Mouse (Mus musculus): ENCODE data around the gene Tcap.
"Not testable (repeated sequence)": the region's sequence is repeated elsewhere in the genome, so short reads cannot be mapped to it uniquely, and the experiment has no call there.

Tcap gene

DNA sequence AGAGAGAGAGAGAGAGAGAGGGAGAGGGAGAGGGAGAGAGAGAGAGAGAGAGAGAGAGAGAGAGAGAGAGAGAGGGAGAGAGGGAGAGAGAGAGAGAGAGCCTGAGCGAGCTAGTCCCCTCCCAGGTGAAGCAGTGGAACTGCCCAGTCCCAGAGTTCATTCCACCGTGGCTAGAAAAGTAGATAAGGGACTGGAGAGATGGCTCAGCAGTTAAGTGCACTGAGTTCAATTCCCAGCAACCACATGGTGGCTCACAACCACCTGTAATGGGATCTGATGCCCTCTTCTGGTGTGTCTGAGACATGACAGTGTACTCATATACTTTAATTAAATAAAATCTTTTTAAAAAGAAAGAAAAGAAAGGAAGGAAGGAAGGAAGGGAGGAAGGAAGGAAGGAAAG, 1.2 kb upstream of the Tcap start:
- not testable (repeated sequence) for DNase-seq

DNA sequence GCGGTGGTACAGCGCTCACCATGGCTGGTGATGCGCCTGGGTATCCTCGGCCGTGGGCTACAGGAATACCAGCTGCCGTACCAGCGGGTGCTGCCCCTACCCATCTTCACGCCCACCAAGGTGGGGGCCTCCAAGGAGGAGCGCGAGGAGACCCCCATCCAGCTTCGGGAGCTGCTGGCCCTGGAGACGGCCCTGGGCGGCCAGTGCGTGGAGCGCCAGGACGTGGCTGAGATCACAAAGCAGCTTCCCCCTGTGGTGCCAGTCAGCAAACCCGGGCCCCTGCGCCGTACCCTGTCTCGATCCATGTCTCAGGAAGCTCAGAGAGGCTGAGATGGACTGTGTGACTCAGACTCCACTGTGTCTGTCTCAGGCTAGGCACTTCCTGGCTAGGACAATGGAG, 605 bp downstream of the Tcap start:
- DNase-seq, result no peak

DNA sequence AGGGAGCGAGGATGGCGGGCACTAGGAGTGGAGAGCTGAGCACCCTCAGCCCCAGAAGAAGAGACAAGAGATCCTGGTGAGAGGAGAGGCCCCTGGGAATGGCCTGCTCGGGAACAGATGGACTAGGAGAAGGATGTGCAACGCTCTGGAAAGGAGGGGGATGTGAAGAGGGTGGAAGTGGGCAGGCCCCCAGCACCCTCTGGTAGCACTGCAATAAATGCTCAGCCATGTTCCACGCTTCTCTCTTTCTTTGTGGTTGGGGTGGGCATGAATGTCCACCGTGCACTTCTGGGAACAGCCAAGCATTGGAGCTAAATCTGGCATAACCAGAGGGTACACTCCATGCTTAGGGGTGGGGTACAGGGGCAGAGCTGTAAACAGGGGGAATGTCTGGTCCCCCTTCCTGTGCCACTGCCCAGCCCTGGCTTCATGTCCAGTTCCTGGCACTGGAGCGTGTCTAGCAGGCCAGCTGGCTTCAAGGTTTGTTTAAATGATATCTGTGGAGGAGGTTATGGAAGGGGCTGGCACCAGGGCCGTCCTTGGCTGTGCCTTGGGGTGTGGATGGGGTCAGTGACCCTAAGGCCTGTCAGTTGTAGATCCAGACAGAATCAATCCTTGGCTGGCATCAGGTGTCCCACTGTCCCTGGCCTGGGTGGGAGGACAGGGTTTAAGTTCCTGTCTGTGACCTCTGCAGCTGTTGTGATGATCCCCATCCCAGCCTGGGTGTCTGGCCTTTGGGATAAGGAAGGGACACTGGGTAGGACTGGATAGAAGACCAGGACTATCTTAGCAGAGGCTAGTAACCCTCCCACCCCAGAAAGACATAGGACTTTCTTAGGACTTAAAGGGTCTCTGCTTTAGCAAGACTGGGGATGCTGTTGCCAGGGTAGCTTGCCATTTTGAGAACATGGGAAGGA, 1.4 kb downstream of the Tcap start:
- no peak for DNase-seq

DNA sequence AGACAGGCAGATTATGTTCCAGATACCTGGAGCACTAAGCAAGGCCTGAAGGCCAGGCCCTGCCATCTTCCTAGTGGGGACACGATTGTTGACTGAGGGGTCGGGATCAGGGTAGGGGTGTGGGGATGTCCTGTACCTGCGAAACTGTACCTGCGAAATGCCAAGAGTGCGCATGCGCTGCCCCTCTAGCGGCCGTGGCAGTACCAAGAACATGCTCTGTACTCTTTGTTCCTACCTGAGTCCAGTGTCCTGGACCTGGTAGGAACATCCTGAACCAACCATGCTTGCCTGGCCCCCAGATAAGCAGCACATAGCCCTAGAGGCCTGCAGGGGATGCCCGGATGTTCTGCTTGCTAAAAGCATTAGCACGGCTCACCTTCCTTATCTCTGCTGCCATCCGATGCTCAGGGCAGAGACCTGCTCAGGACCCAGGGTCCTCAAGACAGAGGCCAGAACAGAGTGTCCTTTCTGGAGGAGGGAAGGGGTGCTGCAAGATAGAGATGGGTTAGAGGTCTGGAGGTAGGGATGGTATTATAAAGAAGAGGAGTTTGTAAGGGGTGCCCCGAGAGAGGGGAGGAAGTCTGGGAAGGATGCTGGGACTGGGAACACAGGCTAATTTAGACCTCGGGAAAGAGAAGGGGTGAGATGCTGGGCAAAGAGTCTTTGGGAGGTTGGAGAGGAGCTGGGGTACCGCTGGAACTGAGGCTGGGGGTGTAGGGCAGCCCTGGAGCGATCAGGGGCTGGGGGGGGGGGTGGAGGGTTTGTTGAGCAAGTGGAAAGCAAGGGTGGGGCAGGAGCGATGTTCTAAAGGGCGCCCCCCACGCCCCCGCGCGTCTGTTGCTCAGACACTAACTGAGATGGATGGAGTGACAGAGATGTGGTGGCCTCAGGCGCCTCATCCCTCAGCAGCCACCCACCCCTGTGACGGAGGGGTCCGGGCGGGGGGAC, 2.3 kb downstream of the Tcap start, which contains the start of gene Pnmt:
Pnmt (plus strand) TSS at position 813 of the 948 bp plus-strand sequence.
- no peak for DNase-seq

DNA sequence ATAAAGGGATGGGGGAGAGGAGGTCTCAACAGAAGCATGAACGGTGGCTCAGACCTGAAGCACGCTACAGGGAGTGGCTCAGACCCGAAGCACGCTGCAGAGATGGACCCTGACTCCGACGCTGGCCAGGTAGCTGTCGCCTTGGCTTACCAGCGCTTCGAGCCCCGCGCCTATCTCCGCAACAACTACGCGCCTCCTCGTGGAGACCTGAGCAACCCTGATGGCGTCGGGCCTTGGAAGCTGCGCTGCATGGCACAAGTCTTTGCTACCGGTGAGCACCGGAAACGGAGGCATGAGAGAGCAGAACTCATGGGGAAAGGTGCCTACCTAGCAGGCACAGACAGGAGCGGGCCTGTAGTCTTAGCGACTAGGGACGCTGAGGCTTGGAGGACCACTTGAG, 3.0 kb downstream of the Tcap start:
- peak in 1 of 2 experiments; percentile 25 for DNase-seq

DNA sequence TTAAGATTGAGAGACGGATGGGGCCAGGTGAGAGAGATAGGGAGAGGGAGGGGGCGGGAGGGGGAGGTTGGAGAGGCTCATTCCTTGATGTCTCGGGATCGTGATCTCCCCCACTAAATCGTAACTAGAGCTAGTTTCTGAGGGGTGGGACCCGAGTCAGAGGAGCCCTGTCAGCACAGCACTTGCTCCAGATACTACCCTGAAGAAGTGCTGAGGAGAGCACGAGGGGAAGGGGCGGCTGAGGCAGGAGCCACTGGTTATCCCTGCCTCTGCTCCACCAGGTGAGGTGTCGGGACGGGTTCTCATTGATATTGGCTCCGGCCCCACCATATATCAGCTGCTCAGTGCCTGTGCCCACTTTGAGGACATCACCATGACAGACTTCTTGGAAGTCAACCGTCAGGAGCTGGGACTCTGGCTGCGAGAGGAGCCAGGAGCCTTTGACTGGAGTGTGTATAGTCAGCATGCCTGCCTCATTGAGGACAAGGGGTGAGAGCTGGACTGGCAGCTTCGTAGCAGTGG, 3.5 kb downstream of the Tcap start:
- DNase-seq, result no peak

DNA sequence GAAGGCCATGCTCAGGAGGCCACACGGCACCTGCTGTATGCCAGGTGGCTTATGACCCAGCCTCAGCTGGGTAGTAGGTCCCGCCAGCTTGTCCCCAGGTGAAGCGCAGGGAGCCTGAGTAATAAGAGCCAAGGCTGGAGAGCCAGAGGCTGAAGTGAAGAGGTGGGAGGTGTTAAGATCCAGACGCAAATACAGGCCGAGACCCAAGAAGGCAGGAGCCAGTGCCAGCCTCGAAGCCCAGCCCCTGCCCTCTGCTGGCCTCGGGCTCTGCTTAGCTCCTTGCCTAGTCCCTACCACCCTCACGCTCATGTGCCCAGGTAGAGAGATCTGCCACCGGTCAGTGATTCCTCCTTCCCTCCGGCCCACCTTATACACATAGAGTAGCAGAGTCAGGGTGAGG, 4.7 kb downstream of the Tcap start:
- peak in 1 of 2 experiments; percentile 19 for DNase-seq

DNA sequence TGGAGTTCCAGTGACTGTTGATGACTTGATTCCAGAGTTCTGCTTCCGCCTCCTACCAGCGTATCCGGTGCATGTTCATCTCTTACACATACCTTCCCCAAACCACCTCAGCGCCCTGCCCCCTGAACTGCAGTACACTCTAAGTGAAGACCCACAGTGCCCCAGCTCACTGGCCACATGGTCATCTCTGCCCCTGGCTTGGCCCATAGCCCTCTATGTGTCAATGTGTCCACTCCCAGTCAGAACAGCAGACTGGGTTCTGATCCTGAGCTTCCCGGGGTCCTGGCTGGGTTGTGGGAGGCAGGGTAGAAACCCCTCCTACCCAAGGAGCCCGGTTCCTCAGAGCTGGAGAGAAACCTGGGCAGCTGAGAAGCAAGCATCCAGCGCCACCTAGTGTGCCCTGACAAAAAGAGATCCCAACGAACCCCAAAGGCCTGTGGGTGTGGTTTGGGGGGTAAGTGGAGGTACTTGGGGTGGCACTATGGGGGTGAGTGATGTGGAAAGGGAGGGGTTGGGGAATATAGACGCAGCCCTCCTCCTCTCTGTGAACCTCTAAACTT, 5.7 kb downstream of the Tcap start:
- peak; percentile 73 to 82 for DNase-seq

DNA sequence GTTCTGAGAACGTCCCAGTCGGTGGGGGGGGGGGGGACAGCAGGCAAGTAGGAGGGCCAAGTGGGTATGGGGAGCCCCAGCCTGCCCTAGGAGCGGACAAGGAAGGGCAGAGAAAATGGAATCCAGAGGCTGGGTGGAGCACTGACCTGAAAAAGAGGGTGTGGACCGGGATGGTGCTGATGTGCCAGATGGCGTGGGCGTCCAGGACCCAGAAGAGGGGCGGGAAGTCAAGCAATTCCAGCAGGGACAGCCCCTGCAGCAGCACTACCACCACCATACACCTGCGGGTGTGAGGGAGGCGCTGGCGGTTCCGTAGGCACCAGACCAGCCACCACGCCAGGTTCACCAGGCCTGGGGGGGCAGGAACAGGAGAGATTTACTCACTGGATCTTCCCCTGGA, 6.5 kb downstream of the Tcap start:
- no peak for DNase-seq

DNA sequence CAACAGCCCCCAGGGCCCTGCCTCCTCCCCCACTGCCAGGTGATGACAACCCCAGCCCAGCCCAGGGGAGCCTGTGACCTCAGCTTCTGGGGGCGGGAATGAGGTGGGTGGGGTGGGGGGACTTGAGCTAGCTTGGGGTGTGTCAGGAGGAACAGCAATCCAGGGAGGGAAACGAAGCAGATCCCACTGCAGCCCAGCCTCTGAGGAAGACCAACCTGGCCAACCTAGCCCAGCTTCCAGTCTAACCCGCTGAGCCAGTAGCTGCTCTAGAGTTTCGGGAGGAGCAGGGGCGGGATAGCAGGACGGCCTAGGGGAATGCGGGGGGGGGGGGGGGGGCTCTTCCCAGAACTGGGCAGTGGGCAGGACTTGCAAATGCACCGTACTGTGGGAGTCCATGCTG, 8.4 kb downstream of the Tcap start:
- no peak for DNase-seq

DNA sequence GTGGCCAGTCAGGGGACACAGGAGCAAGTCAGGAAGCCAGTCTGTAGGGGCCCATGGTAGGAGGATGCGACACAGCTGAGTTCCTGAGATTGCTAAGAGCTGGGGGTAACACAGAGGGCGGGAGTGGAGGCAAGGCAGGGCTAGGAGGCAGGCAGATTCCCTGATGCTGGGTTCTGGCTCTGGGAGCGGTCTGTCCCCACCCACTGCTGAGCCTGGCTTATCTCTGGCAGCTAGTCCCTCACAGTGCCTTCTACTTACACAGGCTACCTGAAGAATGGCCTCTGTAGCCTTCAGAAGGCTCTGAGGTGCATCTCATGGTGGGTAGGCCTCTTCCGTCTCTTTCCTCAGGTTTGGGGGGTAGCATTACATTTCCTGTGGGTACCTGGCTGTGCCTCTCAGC, 9.0 kb downstream of the Tcap start:
- peak in 1 of 2 experiments; percentile 15 for DNase-seq

DNA sequence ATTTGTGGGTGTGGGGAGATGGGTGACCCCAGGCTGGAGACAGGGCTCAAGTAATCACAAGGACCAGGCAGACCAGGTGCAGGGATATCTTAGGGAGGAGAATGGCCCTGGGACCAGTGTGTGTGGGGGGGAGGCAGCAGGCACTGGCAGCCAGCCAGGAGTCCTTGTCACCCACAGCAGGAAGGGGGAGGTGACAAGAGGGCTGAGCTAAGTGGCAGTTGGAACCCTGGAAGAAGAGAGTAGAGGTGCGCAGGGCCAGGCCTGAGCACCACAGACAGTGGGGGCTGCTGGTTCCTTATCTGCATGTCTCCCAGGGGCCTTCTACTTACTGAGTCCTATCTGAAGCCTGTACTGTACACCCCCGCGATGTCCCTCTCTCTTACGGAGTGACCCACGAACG, 9.7 kb downstream of the Tcap start:
- peak; percentile 68 to 74 for DNase-seq

DNA sequence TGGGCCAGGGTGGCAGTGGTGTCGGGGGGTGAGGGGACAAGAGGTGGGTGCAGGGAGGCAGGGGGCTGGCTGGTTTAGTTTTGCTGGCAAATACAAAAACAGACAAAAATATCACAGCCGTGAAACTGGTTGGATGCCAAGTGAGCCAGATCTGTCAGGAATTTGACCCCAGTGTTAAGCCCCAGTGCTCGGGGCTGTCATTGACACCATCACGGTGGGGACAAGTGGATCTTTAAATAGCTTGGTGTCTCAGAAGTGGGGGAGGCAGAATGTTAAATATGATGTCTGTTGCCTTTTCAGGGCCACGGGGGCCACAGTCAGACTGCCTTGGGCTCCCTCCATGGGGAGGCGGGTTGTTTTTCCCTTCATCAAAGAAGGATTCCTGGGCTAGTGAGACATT, 10.7 kb downstream of the Tcap start:
- DNase-seq, result peak in 1 of 2 experiments; percentile 42

DNA sequence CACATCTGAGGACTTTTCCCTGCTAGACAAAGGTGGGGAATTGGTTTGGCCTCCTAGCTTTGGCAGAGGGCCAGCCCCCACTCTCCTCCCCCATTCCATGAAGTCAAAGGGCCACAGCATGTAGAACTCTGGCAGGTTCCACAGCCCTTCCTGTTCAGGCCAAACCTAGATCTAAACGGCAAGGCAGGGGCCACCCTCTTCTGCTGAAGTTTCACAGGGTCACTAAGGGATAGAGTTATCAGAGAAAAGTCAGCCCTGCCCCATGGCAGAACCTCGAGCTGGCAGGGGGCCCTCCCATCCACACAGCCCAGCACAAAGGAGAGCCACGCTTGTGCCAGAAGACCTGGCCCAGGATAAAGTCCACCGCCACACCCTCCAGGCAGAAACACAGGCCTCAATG, 11.4 kb downstream of the Tcap start:
- peak; percentile 67 to 77 for DNase-seq

DNA sequence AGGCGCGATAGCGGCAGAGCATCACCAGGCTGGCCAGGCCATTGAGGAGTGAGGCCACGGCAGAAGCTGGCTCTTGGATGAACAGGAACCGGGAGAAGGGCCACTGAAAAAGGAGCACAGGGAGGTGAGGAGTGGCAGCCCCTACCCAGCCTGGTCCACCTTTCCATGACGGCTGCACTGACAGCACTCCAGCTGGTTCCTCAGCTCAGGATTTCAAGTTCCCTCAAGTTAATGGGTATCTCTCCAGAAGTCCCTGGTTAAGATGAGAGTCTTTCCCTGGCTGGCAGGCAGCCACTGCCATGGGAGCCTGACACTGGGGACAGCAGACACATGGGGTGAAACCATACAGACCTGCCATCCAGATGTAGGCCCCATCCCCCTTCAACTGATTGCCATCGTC, 14.3 kb downstream of the Tcap start:
- no peak for DNase-seq

DNA sequence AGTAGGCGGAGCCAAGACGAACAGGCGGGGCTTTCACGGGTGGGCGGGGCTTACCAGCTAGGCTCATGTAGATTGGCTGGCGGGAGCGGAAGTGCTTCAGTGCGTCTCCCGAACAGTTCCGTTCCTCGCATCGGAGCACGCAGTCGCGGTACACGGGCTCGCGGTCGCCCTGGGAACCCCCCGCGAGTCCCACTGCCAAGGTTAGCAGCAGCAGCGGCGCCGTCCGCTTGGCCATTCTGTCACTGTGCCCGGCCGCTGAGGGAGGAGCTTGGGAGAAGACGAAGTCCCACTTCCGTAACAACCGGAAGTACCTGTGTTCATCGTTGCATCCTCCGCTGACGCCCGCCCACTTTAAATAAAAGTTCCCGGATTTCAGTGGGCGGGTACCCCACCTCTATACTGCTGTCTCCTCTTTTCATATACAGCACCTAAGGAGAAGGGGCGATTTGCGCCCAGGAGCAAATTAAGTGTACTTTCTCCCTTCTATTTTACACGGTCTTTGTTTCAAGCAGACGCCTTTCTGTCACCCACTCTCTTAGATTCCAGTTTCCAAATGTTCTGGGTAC, 16.6 kb downstream of the Tcap start, which contains the start of gene Pgap3:
Pgap3 (minus strand) TSS at position 330 of the 566 bp plus-strand sequence.
- peak; percentile 94 to 96 for DNase-seq

DNA sequence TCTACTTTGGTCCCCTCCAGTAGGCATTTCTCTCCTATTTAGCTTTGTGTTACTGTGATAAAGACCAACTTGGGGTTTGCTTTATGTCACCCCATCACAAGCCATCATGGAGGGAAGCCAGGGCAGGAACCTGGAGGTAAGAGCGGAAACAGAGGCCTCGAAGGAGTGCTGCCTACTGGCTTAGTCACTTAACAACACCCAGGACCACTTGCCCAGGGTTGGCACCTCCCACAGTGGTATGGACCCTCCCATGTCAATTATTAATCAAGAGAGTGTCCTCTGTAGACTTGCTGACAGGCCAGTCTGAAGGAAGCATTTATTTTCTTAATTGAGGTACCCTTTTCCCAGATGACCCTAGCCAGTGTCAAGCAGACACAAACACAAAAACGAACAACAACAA, 17.2 kb downstream of the Tcap start:
- peak; percentile 49 to 68 for DNase-seq

DNA sequence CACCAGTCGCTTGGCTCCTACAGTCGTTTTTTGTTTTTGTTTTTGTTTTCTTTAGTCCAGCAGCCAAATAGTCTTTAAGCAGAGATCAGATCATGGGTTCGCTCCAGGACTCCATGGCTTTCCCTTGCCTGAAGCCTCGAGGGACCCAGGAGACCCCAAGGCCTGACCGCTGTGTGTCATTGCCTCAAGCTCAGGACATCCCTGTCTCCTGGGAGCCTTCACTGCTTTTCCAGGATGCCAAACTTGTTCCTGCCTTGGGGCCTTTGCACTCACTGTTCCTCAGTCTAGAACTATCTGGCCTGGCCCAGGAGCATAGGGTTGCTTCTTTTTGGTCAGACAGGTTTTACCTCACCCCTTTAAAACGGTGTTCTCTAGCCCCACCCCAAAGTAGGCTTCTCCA, 23.0 kb downstream of the Tcap start:
- no peak for DNase-seq

DNA sequence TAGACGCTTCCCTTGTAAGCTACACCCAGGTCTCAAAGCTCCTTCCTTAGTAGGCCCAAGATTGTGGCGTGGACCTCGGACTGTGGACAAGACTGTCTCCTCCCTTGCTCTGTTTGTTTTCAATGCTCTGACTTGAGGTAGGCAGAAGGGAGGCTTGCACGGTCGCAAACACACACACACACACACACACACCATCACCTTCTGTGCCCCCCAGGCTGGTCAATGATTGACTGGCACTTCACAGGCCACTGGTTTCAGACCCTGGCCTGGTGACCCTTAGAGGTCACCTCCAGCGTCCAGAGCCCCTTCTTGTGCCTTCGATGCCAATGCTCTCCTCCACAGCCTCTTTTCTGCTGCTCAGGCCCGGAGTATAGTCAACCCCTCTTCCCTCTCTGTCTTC, 25.3 kb downstream of the Tcap start:
- DNase-seq, result peak; percentile 75 to 86

DNA sequence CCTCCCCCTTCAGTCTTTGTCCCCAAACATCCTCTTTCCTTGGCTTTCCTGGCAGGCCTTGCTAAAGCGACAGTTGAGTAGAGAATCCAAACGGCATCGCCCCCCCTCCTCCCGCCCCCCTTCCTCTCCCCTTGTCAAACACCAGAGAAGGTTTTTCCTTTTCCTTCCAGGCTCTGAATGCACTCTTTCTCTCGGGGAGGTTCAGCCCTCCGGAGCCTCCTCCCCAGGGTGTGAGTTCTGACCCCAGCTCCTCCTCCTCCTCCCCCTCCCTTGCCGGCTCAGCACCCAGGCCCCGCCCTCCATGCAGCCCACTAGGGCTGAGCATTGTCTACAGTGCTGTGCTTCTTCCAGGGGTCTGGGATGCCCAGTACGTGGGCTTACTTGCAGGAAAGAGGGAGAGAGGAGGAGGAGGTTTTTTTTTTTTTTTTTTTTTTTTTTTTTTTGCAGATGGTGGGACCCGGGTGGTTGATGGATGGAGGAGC, 25.8 kb downstream of the Tcap start:
- peak; percentile 78 to 85 for DNase-seq

DNA sequence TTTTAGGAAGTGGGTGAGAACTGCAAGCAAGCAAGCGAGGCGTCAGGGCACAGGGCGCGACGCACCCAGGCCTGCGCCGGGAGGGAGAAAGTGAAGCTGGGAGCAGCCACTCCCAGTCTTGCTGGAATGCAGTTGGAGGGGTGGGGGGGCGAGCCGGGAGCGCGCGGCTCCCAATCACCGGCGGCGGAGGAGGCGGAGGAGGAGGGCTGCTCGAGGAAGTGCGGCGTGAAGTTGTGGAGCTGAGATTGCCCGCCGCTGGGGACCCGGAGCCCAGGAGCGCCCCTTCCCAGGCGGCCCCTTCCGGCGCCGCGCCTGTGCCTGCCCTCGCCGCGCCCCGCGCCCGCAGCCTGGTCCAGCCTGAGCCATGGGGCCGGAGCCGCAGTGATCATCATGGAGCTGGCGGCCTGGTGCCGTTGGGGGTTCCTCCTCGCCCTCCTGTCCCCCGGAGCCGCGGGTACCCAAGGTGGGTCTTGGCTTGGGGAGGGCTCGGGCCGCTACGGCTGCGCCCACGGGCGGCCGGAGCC, 28.7 kb downstream of the Tcap start, which contains the start of gene Erbb2:
Erbb2 (plus strand) TSS at position 198 of the 524 bp plus-strand sequence.
- peak; percentile 91 to 95 for DNase-seq

DNA sequence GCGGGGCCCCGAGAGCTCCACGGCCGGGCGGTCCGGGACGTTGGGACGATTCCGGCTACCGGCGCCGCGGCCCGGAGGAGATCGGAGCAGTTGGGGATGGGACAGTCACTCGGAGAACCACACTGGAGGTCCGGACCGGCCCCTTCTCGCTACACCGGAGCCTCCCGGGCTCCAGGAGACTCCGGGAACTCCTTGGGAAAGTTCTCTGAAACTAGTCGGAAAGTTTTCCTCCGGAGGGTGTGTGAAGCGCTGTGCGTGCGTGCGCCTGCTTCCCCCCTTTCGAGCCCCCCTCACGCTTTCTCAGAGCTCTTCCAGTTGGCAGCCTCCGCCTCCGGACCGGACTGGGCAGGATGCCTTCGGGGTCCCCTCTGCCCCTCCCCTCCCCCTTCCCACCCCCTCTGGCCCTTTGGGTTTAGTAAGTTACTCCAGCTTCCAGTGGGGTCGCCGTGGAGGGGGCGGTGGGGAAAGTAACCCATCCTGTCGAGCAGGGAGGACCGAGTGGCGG, 29.2 kb downstream of the Tcap start:
- peak; percentile 70 to 79 for DNase-seq

Measured in kidney, postnatal 4 days (tissue).